Mouse (Mus musculus): Measurements from ENCODE around the gene Tpst2.

DNA sequence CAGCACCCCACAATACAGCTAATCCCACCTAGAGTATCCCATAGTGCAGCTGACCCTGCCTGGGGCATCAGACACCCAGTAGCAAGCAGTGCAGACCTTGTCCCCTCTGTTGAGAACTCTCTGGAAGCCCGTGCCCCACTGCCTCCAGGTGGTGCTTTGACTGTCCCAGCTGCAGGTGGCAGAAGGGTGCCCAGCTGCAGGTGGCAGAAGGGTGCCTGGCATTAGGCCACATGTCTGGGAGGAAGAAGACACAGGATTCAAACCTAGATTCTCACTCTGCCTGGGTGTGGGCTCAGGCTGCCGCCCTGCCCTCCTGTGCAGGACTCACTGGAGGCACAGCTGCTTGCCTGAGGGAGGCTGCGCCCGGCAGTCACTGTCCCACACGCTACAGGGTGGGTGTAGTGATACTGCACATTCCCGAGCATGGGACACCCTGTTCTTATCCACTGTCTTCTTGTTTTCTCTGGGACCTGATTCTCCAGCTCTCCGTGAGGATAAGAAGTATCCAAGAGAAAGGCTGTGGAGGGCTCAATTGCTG lies 9.1 kb downstream of the Tpst2 start:
- TF ChIP-seq CTCF (IDR thresholded peaks at IDR 0.05; ENCODE audit: borderline replicate concordance, insufficient read depth, low read length) (no peak), POLR2A (IDR thresholded peaks at IDR 0.05; ENCODE audit: low read depth, low read length) (no peak)

Measured in embryonic fibroblast, embryonic 13.5 days (primary cell).